Mouse (Mus musculus) limb, embryonic 11.5 days (tissue): Measurements from ENCODE around the gene Borcs6. TPM values are rescaled to one million over a fixed set of nuclear protein-coding genes. Genes with fewer than 3 reads are reported as not detected.

Source experiments
- ATAC-seq: fragments of 200-750 bp; cut with Nextera tagmentation; 2 replicates; pipeline ENCODE4 v1.8.0; 2017; ENCODE audit warnings: low read depth; ENCODE audit not compliant: insufficient number of reproducible peaks, low FRiP score, low TSS enrichment
- DNase-seq: peaks from one replicate; pipeline ENCODE4 v3.0.0-alpha.2; 2015; ENCODE audit warnings: low spot score
- H3K27ac ChIP-seq: fragments of 300-500 bp; sonication (generic); replicated peaks from 2 replicates; pipeline ENCODE4 v1.5.1; 2014; ENCODE audit warnings: low read depth, mild to moderate bottlenecking, low read length
- H3K27me3 ChIP-seq: fragments of 300-500 bp; sonication (generic); 2 replicates; pipeline ENCODE4 v1.6.1; 2014; ENCODE audit warnings: mild to moderate bottlenecking, low read length, mixed read lengths; ENCODE audit not compliant: control insufficient read depth, insufficient read depth
- H3K36me3 ChIP-seq: fragments of 300-500 bp; sonication (generic); 2 replicates; pipeline ENCODE4 v1.6.1; 2014; ENCODE audit warnings: mild to moderate bottlenecking, low read length, moderate library complexity, mixed read lengths; ENCODE audit not compliant: control insufficient read depth, insufficient read depth
- H3K4me1 ChIP-seq: fragments of 300-500 bp; sonication (generic); 2 replicates; pipeline ENCODE4 v1.6.1; 2014; ENCODE audit warnings: low read length, mixed read lengths; ENCODE audit not compliant: control insufficient read depth, insufficient read depth
- H3K4me2 ChIP-seq: fragments of 300-500 bp; sonication (generic); 2 replicates; pipeline ENCODE4 v1.6.1; 2014; ENCODE audit warnings: low read depth, mild to moderate bottlenecking, moderate library complexity; ENCODE audit not compliant: severe bottlenecking
- H3K4me3 ChIP-seq: fragments of 300-500 bp; sonication (generic); 2 replicates; pipeline ENCODE4 v1.5.1; 2014; ENCODE audit warnings: low read depth, low read length
- H3K9ac ChIP-seq: fragments of 300-500 bp; sonication (generic); 2 replicates; pipeline ENCODE4 v1.6.1; 2014; ENCODE audit warnings: mild to moderate bottlenecking, low read length
- H3K9me3 ChIP-seq: fragments of 300-500 bp; sonication (generic); 2 replicates; pipeline ENCODE4 v1.6.1; 2016; ENCODE audit warnings: low read length; ENCODE audit not compliant: control insufficient read depth
- WGBS: fragments of 180-500 bp; shearing (Covaris S2); extraction: QIAGEN DNeasy Blood & Tissue Kit; methylation state at CpG from one replicate; pipeline ENCODE4 v1.1.7; 2014; 5-methylcytosine and 5-hydroxymethylcytosine counted together
- polyA plus RNA-seq: library from polyadenylated mRNA; unstranded; fragments of >200 nt; fragmentation: Nextera tagmentation; extraction: Ambion mirVana; gene quantifications from 2 replicates; pipeline ENCODE4 v1.2.1, GENCODE M21; 2014

Gene Borcs6
- polyA plus RNA-seq, 1 experiment from 2014 or later, result 7.0 TPM

GRCm38 (mm10) chr11:69096987-69097900, 37.7 kb downstream of the Borcs6 start:
- Histone ChIP-seq H3K4me1 (peaks cover 37% of the 10 kb centered on the region), H3K4me3 (peak overlapping the region; percentile 26), H3K4me2 (peak overlapping the region; percentile 92), H3K9me3 (no peaks in the 10 kb centered on the region), H3K27me3 (no peaks in the 10 kb centered on the region), H3K9ac (no peak overlapping the region; the same call in 1 of the 2 replicates), H3K36me3 (peaks cover 4% of the 10 kb centered on the region; the same call in 1 of the 2 replicates), H3K27ac (no peak overlapping the region)
- peak; percentile 88 for DNase-seq
- no peak for ATAC-seq
- WGBS, result 5% methylated on average over 29 of the region's 29 CpGs

- WGBS, result 25% methylated on average over 8 of the region's 8 CpGs
- no peaks in the 10 kb centered on the region for H3K27me3 ChIP-seq
- no peaks in the 10 kb centered on the region for H3K9me3 ChIP-seq
- H3K36me3 ChIP-seq, result peaks cover 5% of the 10 kb centered on the region; the same call in 1 of the 2 replicates
- ATAC-seq, result no peak
- H3K9ac ChIP-seq, result no peak overlapping the region
- H3K4me1 ChIP-seq, result peaks cover 37% of the 10 kb centered on the region
- peak overlapping the region; percentile 83 for H3K4me2 ChIP-seq
- no peak for DNase-seq
- H3K4me3 ChIP-seq, result peak overlapping the region; percentile 50
- no peak overlapping the region for H3K27ac ChIP-seq
Observed at GRCm38 (mm10) chr11:69098039-69098761, 38.7 kb downstream of the Borcs6 start.

DNA sequence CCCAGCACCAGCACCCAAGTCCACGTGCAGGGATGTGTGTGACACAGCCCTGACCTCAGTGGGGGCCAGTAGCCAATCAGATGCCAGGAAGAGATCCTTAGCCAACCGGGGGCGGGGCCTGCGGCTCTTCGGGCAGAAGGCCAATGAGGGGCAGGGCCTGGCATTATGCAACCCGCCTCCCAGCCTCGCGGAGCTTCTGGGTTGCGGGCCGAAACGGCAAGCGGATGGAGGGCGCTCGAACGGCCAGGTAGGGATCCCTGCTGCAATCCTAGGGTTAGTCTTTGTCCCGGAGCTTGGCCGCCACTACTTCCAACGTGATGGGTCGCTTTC, 39.2 kb downstream of the Borcs6 start:
- ATAC-seq (peak; percentile 67), DNase-seq (peak; percentile 93)
- Histone ChIP-seq H3K27ac (0 out of 2 replicates have a peak overlapping the region, but pooled peaks have one; percentile 44), H3K9me3 (no peaks in the 10 kb centered on the region), H3K9ac (peak overlapping the region; percentile 31; the same call in 1 of the 2 replicates), H3K4me2 (peak overlapping the region; percentile 83), H3K36me3 (peaks cover 10% of the 10 kb centered on the region; the same call in 1 of the 2 replicates), H3K27me3 (no peaks in the 10 kb centered on the region), H3K4me1 (peaks cover 37% of the 10 kb centered on the region), H3K4me3 (peak overlapping the region; percentile 50)
- WGBS, result 0% methylated on average over 19 of the region's 19 CpGs

- H3K4me2 ChIP-seq, result peak overlapping the region; percentile 83
- 1% methylated on average over 22 of the region's 22 CpGs for WGBS
- H3K4me3 ChIP-seq, result peak overlapping the region; percentile 50
- no peaks in the 10 kb centered on the region for H3K9me3 ChIP-seq
- H3K27me3 ChIP-seq, result no peaks in the 10 kb centered on the region
- ATAC-seq (no peak), DNase-seq (peak; percentile 50)
- H3K9ac ChIP-seq, result peak overlapping the region; percentile 31
- H3K4me1 ChIP-seq, result peaks cover 37% of the 10 kb centered on the region
- H3K36me3 ChIP-seq, result peaks cover 15% of the 10 kb centered on the region; the same call in 1 of the 2 replicates
- peak overlapping the region; percentile 48; the same call in 1 of the 2 replicates for H3K27ac ChIP-seq
Observed at GRCm38 (mm10) chr11:69099177-69099914, 39.8 kb downstream of the Borcs6 start.

DNA sequence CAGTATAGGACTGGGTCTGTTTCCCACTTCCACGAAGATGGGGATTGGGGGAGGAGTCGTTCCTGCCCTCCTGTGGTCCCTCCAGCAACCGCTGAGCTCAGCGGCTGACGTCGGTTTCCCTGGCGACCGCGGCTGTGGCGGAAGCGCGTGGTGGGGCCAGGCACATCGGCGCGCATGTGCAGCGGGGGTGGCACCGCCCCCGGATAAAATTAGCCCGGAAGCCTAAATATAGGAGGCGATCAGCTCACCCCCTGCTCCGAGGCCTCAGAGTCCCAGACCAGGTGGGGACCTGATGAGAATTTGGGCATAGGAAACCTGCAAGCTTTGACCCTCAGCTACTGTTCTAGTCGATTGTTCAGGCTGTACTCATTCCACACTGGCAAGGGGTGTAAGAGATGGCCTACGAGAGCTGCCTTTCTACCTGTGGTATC, 40.4 kb downstream of the Borcs6 start:
- H3K27ac ChIP-seq, result no peak overlapping the region; the same call in 1 of the 2 replicates
- peaks cover 37% of the 10 kb centered on the region for H3K4me1 ChIP-seq
- no peak overlapping the region for H3K9ac ChIP-seq
- H3K36me3 ChIP-seq, result peaks cover 17% of the 10 kb centered on the region; the same call in 1 of the 2 replicates
- 2% methylated on average over 23 of the region's 23 CpGs for WGBS
- H3K9me3 ChIP-seq, result no peaks in the 10 kb centered on the region
- H3K4me3 ChIP-seq, result peak overlapping the region; percentile 50
- DNase-seq, result peak; percentile 88
- peak overlapping the region; percentile 83 for H3K4me2 ChIP-seq
- no peaks in the 10 kb centered on the region for H3K27me3 ChIP-seq
- ATAC-seq, result no peak; the same call in 1 of the 2 replicates

- no peak overlapping the region for H3K27ac ChIP-seq
Observed at GRCm38 (mm10) chr11:69100639-69101360, 41.3 kb downstream of the Borcs6 start.

DNA sequence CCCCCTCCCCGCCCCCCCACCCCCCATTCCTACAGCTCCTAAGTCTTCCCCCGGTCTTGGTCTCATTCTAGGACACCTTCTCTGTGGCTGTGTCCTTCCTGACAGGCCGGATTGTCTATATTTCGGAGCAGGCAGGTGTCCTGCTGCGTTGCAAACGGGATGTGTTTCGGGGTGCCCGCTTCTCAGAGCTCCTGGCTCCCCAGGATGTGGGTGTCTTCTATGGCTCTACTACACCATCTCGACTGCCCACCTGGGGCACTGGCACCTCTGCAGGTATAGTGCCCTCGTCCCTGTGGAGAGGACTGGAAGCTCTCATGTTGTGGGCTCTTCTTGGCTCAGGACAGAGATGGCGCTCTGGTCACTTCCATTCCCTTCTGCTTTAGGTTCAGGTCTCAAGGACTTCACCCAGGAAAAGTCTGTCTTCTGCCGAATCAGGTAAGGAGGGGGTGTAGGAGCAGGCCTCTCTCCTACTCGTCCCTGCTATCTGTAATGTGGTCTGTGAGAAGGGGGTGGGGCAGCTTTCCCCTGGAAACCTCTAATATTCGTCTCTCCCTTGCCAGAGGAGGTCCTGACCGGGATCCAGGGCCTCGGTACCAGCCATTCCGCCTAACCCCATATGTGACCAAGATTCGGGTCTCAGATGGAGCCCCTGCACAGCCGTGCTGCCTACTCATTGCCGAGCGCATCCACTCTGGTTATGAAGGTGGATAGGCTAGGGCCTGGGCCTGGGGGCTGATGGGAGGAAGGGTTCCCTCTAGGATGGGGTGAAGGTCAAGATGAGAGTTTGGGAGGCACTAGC, 42.3 kb downstream of the Borcs6 start:
- 89% methylated on average over 21 of the region's 21 CpGs for WGBS
- Histone ChIP-seq H3K9ac (no peak overlapping the region), H3K27me3 (no peaks in the 10 kb centered on the region), H3K4me2 (no peak overlapping the region), H3K9me3 (no peaks in the 10 kb centered on the region), H3K36me3 (peaks cover 24% of the 10 kb centered on the region; the same call in 1 of the 2 replicates), H3K4me3 (no peak overlapping the region), H3K4me1 (peaks cover 30% of the 10 kb centered on the region), H3K27ac (no peak overlapping the region)
- ATAC-seq (no peak), DNase-seq (no peak)

More at GRCm38 (mm10) chr11:69100639-69101360, 41.3 kb downstream of the Borcs6 start:
- H3K9me3 ChIP-seq, result no peaks in the 10 kb centered on the region
- H3K4me2 ChIP-seq, result peak overlapping the region; percentile 83; the same call in 1 of the 2 replicates
- no peak for ATAC-seq
- H3K27me3 ChIP-seq, result no peaks in the 10 kb centered on the region
- H3K36me3 ChIP-seq, result peaks cover 22% of the 10 kb centered on the region; the same call in 1 of the 2 replicates
- H3K9ac ChIP-seq, result no peak overlapping the region
- no peak for DNase-seq
- H3K4me1 ChIP-seq, result peaks cover 36% of the 10 kb centered on the region
- H3K4me3 ChIP-seq, result peak overlapping the region; percentile 50; the same call in 1 of the 2 replicates
- WGBS, result 93% methylated on average over 20 of the region's 20 CpGs
